Mouse (Mus musculus) skeletal muscle tissue, adult 2 months (tissue): ENCODE data around the gene Epn3.
A peak's percentile ranks its signal among the peaks of the same experiment; 100 is the strongest.

Source experiments
- DNase-seq: peaks from one replicate; pipeline ENCODE4 v3.0.0-alpha.2; 2012; ENCODE audit warnings: low read depth, low spot score

Epn3 gene

GRCm38 (mm10) chr11:94499661-94500152 is at the start of gene Epn3:
Gene Epn3 (minus strand): TSS chr11:94499974.
- no peak for DNase-seq

DNA sequence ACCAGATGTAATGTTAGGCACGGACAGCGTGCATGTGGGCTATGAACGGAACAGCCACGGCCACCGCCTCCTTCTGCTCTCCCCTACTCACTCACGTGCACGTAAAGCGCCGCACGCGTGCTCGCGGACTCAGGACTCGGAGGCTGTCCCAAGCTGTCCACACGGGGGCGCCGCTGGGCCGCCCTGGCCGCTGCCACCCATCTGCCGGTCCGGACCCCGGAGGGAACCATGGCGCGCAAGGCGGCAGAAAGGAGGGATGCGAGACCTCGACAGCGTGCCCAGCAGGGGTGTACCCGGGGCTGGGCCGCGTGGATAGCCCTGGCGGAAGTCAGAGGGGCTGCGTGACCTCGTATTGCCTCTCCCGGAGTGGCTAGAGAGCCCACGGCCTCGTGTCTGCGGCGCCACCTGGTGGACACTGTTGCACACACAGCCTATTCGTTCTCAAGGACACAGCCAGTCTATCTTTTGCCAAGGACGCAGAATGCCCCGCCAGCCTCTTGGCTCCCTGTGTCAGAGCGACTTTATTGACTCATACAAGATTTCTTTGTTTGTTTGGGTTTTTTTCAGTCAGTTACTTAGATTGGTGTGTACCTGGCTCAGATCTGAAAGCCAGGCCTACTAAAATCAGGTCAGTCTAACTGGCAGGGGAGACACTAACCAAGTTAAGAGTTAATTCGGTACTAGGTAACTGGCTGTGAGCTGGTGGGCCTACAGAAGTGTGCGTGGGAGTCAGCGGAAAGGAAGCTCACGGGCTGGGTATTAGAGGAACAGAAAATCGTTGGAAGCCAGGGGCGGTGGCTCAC is 49.3 kb upstream of the Epn3 start, which contains the start of gene Rsad1:
Gene Rsad1 (minus strand): TSS at position 368 of the 803 bp plus-strand sequence.
- DNase-seq, result peak; percentile 94

DNA sequence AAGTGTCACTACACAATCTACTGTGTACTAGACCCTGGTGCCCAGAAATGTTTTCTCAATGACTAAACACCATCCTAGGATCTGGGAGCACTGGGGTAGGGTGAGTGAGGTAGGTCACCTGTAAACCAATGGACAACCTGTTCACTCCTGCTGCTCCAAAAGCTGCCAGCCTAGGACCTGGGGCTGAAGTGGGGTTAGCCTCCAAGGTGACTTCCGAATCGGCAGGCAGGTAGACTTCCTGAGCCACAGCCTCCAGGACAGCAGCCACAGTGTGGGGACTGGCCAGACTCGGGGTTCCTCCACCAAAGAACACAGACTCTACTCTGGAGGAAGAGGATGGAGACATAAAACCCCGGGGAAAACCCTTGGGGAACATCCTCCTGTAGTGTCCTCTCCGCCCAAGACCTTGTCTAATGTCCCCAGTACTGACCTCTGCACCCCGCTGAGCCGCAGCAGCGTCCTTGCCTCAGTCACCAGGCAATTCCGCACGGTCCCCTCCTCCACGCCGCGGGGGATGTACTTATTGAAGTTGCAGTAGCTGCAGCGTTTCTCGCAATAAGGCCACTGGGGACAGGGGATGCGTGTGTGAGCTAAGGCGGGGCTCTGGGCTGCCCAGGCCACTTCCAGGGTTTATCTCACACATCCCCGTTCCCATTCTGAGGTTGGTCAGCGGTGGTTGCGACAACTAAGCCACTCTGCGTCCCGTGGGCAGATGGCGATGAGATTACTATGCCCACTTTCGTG is 48.4 kb upstream of the Epn3 start:
- DNase-seq, result peak; percentile 47

DNA sequence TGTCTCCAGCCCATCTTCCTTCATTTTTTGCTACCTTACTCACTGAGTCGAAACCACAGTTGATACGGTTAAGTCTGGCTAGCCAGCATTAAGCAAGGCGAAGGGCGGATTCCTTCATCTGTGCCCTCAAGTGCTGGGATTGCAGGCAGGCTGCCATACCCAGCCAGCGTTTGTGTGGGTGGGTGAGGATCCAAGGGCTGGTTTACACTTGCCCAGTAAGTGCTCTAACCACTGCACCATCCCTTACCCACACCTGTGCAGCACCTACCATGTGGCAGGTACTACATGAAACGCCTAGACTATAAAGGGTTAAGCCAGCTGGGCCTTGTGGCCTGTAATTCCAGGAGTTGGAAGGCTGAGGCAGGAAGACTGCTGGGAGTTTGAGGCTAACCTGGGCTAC is 47.5 kb upstream of the Epn3 start:
- no peak for DNase-seq

- no peak for DNase-seq
Observed at GRCm38 (mm10) chr11:94546381-94546780, 46.6 kb upstream of the Epn3 start.

GRCm38 (mm10) chr11:94544422-94544821 is 44.6 kb upstream of the Epn3 start:
- no peak for DNase-seq

DNA sequence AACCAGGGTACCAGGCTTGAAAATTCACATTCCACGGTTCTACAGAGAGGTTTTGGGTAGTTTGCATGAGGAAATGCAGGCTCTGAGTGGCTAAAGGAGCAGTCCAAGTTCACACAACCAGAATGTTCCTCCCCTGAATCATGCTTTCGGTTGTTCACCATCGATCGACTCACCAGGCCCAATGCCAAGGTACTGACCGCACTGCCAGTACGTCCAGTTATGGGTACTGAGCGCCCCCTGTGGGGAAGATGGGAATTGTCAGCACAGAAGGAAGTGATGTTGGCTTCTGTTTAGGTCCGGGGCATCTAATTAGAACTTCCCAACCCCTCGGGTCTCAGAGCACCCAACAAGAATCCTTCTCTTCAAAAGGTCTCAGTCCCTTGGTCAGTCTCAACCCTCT is 44.2 kb upstream of the Epn3 start:
- peak; percentile 90 for DNase-seq

GRCm38 (mm10) chr11:94543344-94543743 is 43.6 kb upstream of the Epn3 start:
- no peak for DNase-seq

DNA sequence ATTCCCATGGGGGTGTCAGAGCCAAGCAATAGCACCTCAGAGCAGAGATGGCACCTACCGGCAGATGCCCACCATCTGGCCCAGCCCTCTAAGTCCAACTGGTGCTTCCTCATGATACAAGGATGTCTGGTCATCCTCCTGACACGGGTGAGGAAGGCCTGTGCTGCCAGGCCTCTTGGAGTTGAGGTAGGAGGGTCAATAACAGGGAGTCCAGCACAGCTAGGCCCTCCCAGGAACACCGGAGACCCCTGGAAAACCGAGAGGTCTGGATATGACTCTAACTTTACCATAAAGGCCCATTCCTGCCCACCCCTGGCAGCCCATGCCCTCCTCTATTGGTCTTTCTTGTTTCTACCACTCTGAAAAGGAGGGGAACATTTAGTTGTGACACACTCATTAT is 42.6 kb upstream of the Epn3 start:
- no peak for DNase-seq

GRCm38 (mm10) chr11:94539761-94540160 is 40.0 kb upstream of the Epn3 start:
- no peak for DNase-seq

GRCm38 (mm10) chr11:94538733-94539292 is 39.0 kb upstream of the Epn3 start:
- no peak for DNase-seq

- no peak for DNase-seq
Observed at GRCm38 (mm10) chr11:94533171-94533570, 33.4 kb upstream of the Epn3 start.

DNA sequence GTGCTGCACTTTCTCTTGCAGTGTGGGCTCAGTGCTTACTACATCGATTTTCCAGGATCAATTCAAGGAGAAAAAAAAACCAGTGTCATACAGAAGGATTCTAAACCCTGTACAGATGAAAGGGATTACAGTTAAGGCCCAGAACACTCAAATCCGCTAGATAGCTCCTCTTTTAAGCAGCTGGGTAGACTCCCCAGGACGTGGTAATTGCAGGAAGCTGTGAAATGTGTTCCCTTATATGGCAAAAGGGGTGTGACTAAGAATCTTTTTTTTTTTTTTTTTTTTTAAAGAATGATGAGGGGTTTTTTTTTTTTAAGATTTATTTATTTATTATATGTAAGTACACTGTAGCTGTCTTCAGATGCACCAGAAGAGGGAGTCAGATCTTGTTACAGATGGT is 29.1 kb upstream of the Epn3 start:
- no peak for DNase-seq

DNA sequence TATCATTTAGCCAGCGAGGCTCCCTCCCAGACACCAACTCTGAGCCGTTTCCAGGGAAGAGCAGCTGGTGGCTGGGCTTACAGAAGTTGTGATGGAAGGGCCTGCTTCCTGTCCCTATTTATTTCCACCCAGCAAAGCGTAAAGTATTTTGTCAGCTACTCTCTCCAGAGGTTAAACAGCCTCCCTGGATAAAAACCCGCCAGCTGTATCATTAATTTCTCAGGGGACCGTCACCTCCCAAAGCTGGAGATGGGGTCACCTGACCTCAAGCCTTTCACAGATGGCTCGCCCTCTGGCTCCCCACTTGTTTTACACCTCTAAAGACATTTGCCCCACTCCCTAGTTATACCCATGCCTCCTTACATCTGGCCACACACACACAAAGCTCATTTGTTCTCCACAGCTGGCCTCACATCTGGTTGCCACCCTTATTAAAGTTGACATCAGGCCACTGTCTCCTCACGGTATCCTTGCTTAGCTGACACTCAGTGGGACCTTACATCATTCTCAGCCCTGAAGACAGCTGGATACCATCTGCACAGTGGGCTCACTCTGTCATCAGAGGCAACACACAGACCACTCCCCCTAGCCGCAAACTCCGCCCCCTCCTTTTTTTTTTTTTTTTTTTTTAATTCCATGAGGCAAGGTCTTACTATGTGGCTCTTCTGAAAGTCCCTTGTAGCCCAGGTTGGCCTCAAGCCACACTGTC is 26.6 kb upstream of the Epn3 start:
- no peak for DNase-seq

DNA sequence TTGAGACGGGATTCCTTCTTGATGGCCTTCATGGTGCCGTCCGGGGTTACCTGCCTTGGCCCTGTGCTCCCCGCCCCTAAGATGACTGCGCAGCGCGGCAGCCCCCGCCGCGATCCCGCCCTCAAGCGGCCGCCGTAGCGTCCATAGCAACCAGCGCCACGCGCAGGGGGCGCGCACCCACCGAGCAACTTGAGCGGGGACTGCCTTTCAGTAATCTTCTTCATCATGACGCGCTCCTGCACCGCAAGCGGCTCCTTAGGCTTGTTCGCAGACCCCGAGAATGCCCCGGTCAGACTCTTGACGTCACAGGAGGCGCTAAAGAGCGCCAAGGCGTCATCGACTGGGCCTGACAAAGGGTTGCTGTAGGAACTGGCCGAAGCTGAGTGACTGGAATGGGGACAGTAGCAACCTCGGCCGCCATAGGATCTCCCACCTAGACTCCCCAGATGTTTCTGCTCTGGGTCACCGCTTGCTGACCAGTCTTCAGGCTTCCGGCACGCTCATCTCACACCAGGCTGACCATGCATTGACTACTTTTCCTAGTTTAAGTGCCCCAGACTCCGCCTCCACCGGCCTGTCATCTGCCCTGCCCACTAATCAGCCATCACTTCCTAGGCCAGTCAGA is 21.6 kb upstream of the Epn3 start, which contains the start of gene Mycbpap:
Gene Mycbpap (minus strand): TSS at position 524 of the 625 bp plus-strand sequence.
- DNase-seq, result no peak

GRCm38 (mm10) chr11:94513452-94513851 is 13.7 kb upstream of the Epn3 start:
- no peak for DNase-seq

- no peak for DNase-seq
Observed at GRCm38 (mm10) chr11:94508976-94509375, 9.2 kb upstream of the Epn3 start.

DNA sequence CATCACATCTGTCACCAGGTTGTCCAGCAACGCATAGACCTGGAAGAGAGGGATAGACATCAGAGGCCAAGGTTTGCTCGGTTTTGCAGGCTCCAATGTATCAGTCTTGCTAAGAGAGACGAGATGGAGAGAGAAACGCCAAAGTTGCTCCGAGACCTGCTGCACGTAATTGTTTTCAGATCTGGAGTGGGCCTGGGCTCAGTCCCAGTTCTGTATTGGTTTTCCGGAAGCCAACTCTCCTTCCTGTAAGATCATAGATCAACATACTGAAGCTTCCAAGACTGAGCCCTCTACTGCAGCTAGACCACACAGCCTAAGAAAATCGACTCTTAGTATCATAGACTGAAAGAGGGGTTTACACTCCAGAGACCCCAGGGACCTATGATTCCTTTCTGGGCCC is 1.7 kb upstream of the Epn3 start:
- DNase-seq, result no peak

DNA sequence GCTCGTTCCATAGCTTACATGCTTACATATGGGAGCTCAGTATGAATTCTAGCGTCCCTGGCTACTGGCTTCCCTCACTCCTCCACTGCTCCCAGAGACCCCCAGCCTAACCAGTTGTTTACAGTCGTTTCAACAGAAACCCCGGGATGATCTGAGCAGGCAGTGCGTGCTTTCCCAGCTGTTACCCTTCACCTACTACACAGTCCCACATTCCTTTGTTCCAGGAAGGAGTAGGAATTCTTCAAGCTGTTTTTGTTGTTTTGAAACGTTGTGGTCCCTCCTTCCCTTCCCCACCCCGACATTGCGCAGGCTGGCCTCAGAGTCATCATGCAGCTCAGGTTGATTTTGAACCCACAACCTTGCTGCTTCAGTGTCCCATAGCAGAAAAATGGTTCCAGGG is 588 bp upstream of the Epn3 start:
- no peak for DNase-seq

DNA sequence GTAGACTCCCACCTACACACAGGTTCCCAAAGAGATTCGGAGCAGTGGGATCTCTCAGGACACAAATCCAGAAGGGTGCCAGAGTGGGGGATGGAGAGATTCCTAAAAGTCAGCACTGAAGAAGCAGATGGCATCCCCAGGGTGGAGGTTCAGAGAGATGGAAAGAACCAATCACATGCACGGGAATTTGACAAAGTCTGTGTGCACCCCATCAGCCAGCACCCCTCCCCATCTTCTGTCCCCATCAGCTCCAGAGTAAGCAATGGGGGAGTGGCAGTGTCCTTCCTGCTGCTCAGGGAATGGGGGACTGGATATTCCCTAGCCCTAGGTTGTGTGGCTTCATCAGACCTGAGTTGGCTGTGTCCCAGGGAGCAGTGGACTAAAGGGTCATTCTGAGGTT is 739 bp downstream of the Epn3 start:
- DNase-seq, result no peak
